Mouse (Mus musculus): Measurements from ENCODE around the gene Aqp6. TPM values are rescaled to one million over a fixed set of nuclear protein-coding genes. Genes with fewer than 3 reads are reported as not detected.

Aqp6 gene
- polyA plus RNA-seq, 1 experiment from 2014 or later, result not detected

GRCm38 (mm10) chr15:99631618-99632017, 30.4 kb downstream of the Aqp6 start:
- no peak overlapping the region for H3K4me2 ChIP-seq (ENCODE audit: low read depth, low read length)
- no peak overlapping the region for H3K27ac ChIP-seq (ENCODE audit: low read length)
- no peaks in the 10 kb centered on the region for H3K27me3 ChIP-seq (replicated peaks; ENCODE audit: control insufficient read depth, insufficient read depth, low read length)
- H3K4me3 ChIP-seq (ENCODE audit: low read length), result no peak overlapping the region
- H3K9ac ChIP-seq (ENCODE audit: low read depth, low read length), result no peak overlapping the region
- no peak for ATAC-seq
- peaks cover 40% of the 10 kb centered on the region for H3K36me3 ChIP-seq (ENCODE audit: control insufficient read depth, insufficient read depth, low read length)
- no peaks in the 10 kb centered on the region for H3K9me3 ChIP-seq (ENCODE audit: control insufficient read depth, low read length)
- no peaks in the 10 kb centered on the region for H3K4me1 ChIP-seq (ENCODE audit: control insufficient read depth, insufficient read depth, low read length)

GRCm38 (mm10) chr15:99634702-99635101, 33.5 kb downstream of the Aqp6 start:
- H3K4me3 ChIP-seq (ENCODE audit: low read length), result no peak overlapping the region
- H3K9me3 ChIP-seq (ENCODE audit: control insufficient read depth, low read length), result no peaks in the 10 kb centered on the region
- 91% methylated on average over 7 of the region's 7 CpGs for WGBS
- no peak for ATAC-seq
- H3K9ac ChIP-seq (ENCODE audit: low read depth, low read length), result no peak overlapping the region
- H3K27ac ChIP-seq (ENCODE audit: low read length), result no peak overlapping the region
- no peaks in the 10 kb centered on the region for H3K27me3 ChIP-seq (replicated peaks; ENCODE audit: control insufficient read depth, insufficient read depth, low read length)
- H3K4me2 ChIP-seq (ENCODE audit: low read depth, low read length), result no peak overlapping the region
- H3K36me3 ChIP-seq (ENCODE audit: control insufficient read depth, insufficient read depth, low read length), result peaks cover 36% of the 10 kb centered on the region
- H3K4me1 ChIP-seq (ENCODE audit: control insufficient read depth, insufficient read depth, low read length), result no peaks in the 10 kb centered on the region

- Histone ChIP-seq H3K4me2 (ENCODE audit: low read depth, low read length) (no peak overlapping the region), H3K4me1 (ENCODE audit: control insufficient read depth, insufficient read depth, low read length) (no peaks in the 10 kb centered on the region), H3K9ac (ENCODE audit: low read depth, low read length) (no peak overlapping the region), H3K9me3 (ENCODE audit: control insufficient read depth, low read length) (no peaks in the 10 kb centered on the region), H3K36me3 (ENCODE audit: control insufficient read depth, insufficient read depth, low read length) (peaks cover 27% of the 10 kb centered on the region), H3K4me3 (ENCODE audit: low read length) (no peak overlapping the region), H3K27me3 (replicated peaks; ENCODE audit: control insufficient read depth, insufficient read depth, low read length) (no peaks in the 10 kb centered on the region), H3K27ac (ENCODE audit: low read length) (no peak overlapping the region)
- ATAC-seq, result no peak
- 80% methylated on average over 12 of the region's 12 CpGs for WGBS
Observed at GRCm38 (mm10) chr15:99637405-99638123, 36.4 kb downstream of the Aqp6 start.

DNA sequence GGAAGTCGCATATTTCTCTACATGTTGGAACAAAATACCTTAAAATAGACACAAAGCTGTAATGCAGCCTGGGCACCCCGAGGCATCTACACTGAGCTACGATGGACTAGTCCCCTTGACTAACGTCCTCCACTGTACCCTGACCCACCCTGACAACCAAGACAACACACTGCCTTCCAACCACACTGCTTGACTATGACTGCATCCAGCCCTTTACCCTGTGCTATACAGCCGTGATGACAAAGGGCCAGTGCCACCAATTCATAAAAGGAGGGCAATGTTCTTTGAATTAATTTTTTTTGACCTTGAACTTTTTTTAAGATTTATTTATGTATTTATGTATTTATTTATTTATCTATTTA, 36.9 kb downstream of the Aqp6 start:
- Histone ChIP-seq H3K4me3 (ENCODE audit: low read length) (no peak overlapping the region), H3K36me3 (ENCODE audit: control insufficient read depth, insufficient read depth, low read length) (peaks cover 25% of the 10 kb centered on the region), H3K4me1 (ENCODE audit: control insufficient read depth, insufficient read depth, low read length) (no peaks in the 10 kb centered on the region), H3K9me3 (ENCODE audit: control insufficient read depth, low read length) (no peaks in the 10 kb centered on the region), H3K27ac (ENCODE audit: low read length) (no peak overlapping the region), H3K4me2 (ENCODE audit: low read depth, low read length) (no peak overlapping the region), H3K9ac (ENCODE audit: low read depth, low read length) (no peak overlapping the region), H3K27me3 (replicated peaks; ENCODE audit: control insufficient read depth, insufficient read depth, low read length) (no peaks in the 10 kb centered on the region)
- 90% methylated on average over 5 of the region's 5 CpGs for WGBS
- no peak for ATAC-seq

GRCm38 (mm10) chr15:99642622-99643021, 41.4 kb downstream of the Aqp6 start:
- WGBS, result 74% methylated on average over 6 of the region's 6 CpGs
- Histone ChIP-seq H3K36me3 (ENCODE audit: control insufficient read depth, insufficient read depth, low read length) (peaks cover 6% of the 10 kb centered on the region; the same call in 1 of the 2 replicates), H3K4me2 (ENCODE audit: low read depth, low read length) (no peak overlapping the region), H3K9ac (ENCODE audit: low read depth, low read length) (no peak overlapping the region), H3K27me3 (replicated peaks; ENCODE audit: control insufficient read depth, insufficient read depth, low read length) (no peaks in the 10 kb centered on the region), H3K4me3 (ENCODE audit: low read length) (no peak overlapping the region), H3K27ac (ENCODE audit: low read length) (no peak overlapping the region), H3K4me1 (ENCODE audit: control insufficient read depth, insufficient read depth, low read length) (0 out of 2 replicates have a peak, but pooled peaks cover 13% of the 10 kb centered on the region), H3K9me3 (ENCODE audit: control insufficient read depth, low read length) (no peaks in the 10 kb centered on the region)
- no peak for ATAC-seq

GRCm38 (mm10) chr15:99643832-99644231, 42.6 kb downstream of the Aqp6 start:
- ATAC-seq, result no peak
- Histone ChIP-seq H3K27ac (ENCODE audit: low read length) (no peak overlapping the region), H3K9me3 (ENCODE audit: control insufficient read depth, low read length) (no peaks in the 10 kb centered on the region), H3K4me2 (ENCODE audit: low read depth, low read length) (no peak overlapping the region), H3K4me1 (ENCODE audit: control insufficient read depth, insufficient read depth, low read length) (peaks cover 18% of the 10 kb centered on the region; the same call in 1 of the 2 replicates), H3K27me3 (replicated peaks; ENCODE audit: control insufficient read depth, insufficient read depth, low read length) (no peaks in the 10 kb centered on the region), H3K36me3 (ENCODE audit: control insufficient read depth, insufficient read depth, low read length) (0 out of 2 replicates have a peak, but pooled peaks cover 6% of the 10 kb centered on the region), H3K4me3 (ENCODE audit: low read length) (no peak overlapping the region), H3K9ac (ENCODE audit: low read depth, low read length) (no peak overlapping the region)
- 78% methylated on average over 10 of the region's 10 CpGs for WGBS

GRCm38 (mm10) chr15:99644776-99645175, 43.6 kb downstream of the Aqp6 start:
- no peaks in the 10 kb centered on the region for H3K27me3 ChIP-seq (replicated peaks; ENCODE audit: control insufficient read depth, insufficient read depth, low read length)
- WGBS, result 54% methylated on average over 7 of the region's 7 CpGs
- ATAC-seq, result no peak
- no peak overlapping the region for H3K9ac ChIP-seq (ENCODE audit: low read depth, low read length)
- no peaks in the 10 kb centered on the region for H3K9me3 ChIP-seq (ENCODE audit: control insufficient read depth, low read length)
- H3K36me3 ChIP-seq (ENCODE audit: control insufficient read depth, insufficient read depth, low read length), result 0 out of 2 replicates have a peak, but pooled peaks cover 6% of the 10 kb centered on the region
- peaks cover 26% of the 10 kb centered on the region for H3K4me1 ChIP-seq (ENCODE audit: control insufficient read depth, insufficient read depth, low read length)
- no peak overlapping the region for H3K27ac ChIP-seq (ENCODE audit: low read length)
- no peak overlapping the region for H3K4me3 ChIP-seq (ENCODE audit: low read length)
- no peak overlapping the region for H3K4me2 ChIP-seq (ENCODE audit: low read depth, low read length)

DNA sequence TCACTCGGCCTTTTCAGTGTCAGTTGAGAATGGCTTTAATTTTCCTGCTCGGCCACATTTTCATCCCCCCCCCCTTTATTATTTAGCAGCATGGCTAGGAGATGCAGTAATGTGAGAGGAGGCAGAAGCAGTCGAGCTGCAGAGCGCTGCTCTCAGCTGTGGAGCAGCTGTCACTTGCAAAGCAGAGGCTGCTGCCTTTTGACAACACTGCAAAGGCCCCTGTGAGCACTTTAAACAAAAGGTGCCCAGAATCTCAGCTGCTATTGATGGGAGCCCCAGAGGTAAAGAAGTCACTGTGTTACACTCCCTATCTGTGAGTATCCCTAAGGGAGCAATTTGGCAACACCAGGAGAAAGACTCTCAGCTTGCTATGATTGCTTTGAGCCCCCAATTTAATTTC, 47.1 kb downstream of the Aqp6 start:
- H3K4me3 ChIP-seq (ENCODE audit: low read length), result no peak overlapping the region
- no peak for ATAC-seq
- no peaks in the 10 kb centered on the region for H3K9me3 ChIP-seq (ENCODE audit: control insufficient read depth, low read length)
- H3K27ac ChIP-seq (ENCODE audit: low read length), result no peak overlapping the region
- H3K9ac ChIP-seq (ENCODE audit: low read depth, low read length), result no peak overlapping the region
- 20% methylated on average over 4 of the region's 4 CpGs for WGBS
- no peaks in the 10 kb centered on the region for H3K27me3 ChIP-seq (replicated peaks; ENCODE audit: control insufficient read depth, insufficient read depth, low read length)
- no peaks in the 10 kb centered on the region for H3K36me3 ChIP-seq (ENCODE audit: control insufficient read depth, insufficient read depth, low read length)
- H3K4me2 ChIP-seq (ENCODE audit: low read depth, low read length), result 0 out of 2 replicates have a peak overlapping the region, but pooled peaks have one; percentile 10
- peaks cover 36% of the 10 kb centered on the region for H3K4me1 ChIP-seq (ENCODE audit: control insufficient read depth, insufficient read depth, low read length)

GRCm38 (mm10) chr15:99649067-99649761, 48.0 kb downstream of the Aqp6 start:
- WGBS, result 19% methylated on average over 6 of the region's 6 CpGs
- Histone ChIP-seq H3K27me3 (replicated peaks; ENCODE audit: control insufficient read depth, insufficient read depth, low read length) (peaks cover 6% of the 10 kb centered on the region; the same call in 1 of the 2 replicates), H3K27ac (ENCODE audit: low read length) (no peak overlapping the region), H3K36me3 (ENCODE audit: control insufficient read depth, insufficient read depth, low read length) (no peaks in the 10 kb centered on the region), H3K9me3 (ENCODE audit: control insufficient read depth, low read length) (no peaks in the 10 kb centered on the region), H3K4me1 (ENCODE audit: control insufficient read depth, insufficient read depth, low read length) (peaks cover 45% of the 10 kb centered on the region), H3K4me3 (ENCODE audit: low read length) (0 out of 2 replicates have a peak overlapping the region, but pooled peaks have one; percentile 6), H3K4me2 (ENCODE audit: low read depth, low read length) (peak overlapping the region; percentile 38), H3K9ac (ENCODE audit: low read depth, low read length) (peak overlapping the region; percentile 20; the same call in 1 of the 2 replicates)
- no peak for ATAC-seq

Measured in intestine, embryonic 16.5 days (tissue).